Mouse (Mus musculus): ENCODE results near the gene D8Ertd738e. TPM values are rescaled to one million over a fixed set of nuclear protein-coding genes. Genes with fewer than 3 reads are reported as not detected.

Gene D8Ertd738e
- polyA plus RNA-seq (2012; rRNA removed; ENCODE audit: low replicate concordance): 129 and 160 TPM in 2 replicates

DNA sequence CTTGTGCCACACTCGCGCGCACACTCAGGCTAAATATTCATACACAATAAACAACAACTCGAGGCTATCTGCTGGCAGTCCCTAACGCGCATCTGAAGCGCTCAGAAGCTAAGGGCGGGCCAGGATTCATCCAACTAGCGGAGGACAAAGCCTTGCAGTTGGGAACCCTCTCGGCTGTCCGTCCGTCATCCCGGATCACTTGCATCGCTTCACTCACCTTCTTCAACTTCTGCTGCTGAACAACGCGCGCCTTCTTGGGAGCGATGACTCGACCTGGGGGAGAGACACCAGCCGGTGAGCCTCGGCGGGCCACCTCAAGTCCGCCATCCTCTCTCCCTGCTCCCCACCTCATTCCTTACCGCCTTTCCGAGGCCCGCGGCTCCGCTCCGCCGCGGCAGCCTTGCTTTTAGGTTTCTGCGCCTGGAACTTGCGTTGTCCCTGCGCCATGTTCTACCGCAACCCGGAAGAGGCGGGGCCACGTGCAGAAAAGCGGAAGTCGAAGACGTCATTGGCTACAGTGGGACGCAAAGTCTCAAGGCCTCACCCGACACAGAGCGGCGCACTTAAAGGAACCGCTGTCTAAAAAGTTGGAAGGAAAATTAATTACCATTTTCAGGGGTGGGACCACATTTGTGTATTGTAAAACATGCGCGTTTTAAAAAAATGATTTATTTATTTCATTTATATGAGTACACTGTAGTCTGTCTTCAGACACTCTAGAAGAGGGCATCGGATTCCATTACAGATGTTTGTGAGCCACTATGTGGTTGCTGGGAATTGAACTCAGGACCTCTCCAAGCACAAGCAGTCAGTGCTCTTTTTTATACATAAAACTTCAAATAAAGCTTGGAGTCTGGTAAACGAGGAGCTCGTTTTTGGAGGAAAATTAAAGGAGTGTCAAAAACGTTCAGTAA is at the start of gene D8Ertd738e:
TSS of gene D8Ertd738e (minus strand) at position 463 of the 914 bp plus-strand sequence.

DNA sequence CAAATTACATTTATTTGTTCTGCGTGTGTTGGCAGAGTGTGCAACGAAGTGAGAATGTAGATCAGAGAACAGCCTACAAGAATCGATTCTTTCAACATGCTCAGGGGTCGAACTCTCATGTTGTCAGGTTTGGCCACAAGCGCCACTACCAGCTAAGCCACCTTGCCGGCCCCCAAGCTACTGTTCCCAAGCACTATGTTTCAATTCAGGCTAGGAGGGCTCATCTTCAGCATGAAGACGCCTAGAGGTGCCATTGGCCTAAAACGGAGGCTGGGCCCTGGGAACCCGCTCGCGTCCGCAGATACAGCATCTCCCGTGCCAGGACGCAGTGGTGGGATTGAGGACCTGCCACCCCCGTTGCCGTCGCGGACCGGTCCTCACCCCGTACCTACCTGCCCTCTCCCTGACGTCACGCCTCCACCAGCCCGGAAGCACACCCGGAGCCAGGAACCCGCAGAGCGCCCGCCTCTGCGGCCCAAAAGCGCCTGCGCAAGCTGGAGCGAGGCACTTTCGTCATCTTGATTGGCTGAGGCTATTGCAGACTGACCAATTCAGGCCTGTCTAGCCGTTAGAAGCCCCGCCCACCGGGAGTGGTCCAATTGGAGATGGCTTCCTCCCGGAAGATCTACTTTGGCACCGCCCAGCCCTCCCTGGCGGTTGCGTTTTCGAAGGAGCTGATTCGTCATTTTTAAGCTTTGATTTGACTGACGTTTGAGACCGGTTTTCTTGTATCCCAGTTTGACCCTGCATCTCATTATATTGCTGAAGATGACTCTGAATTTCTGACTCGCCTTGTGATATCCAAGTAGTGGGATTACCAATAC is 20.6 kb upstream of the D8Ertd738e start, which contains the start of gene Ccdc130:
TSS of gene Ccdc130 (minus strand) at position 431 of the 824 bp plus-strand sequence.

DNA sequence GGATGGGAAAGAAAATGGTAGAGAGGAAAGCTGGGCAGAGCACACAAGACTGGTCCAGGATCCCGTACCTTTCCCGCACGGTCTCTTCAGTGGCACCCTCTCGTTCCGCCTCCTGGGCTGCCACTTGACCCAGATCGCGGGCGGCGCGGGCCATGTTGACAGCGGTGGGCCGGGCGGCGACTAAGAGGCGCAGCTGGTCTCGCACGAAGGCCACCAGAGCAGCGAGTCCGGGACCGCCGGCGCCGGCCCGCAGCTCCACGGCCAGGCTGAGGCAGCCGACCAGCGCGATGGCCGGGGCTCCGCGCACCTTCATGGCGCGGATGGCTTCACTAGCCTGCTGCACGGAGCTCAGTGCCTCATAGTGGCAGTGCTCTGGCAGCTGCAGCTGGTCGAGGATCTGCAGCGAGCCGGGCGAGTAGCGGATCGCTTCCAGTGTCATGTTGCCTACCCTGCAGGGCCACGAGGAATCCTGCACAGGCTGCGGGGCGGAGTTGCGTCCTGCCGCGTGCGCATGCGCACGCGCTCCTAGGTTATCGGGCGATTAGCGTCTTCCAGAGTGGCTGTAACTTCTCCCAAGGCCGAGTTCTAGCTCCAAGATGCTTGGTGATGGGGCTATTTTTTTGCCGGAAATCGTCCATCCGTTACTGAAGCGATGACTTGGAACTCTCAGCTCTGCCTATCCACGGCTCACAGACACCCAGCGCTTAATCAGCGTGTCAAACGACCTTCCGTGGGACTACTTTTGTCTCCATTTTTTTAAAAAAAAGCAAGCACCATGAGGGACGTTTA is 7.5 kb upstream of the D8Ertd738e start, which contains the start of gene Mri1:
TSS of gene Mri1 (minus strand) at position 505 of the 789 bp plus-strand sequence.

DNA sequence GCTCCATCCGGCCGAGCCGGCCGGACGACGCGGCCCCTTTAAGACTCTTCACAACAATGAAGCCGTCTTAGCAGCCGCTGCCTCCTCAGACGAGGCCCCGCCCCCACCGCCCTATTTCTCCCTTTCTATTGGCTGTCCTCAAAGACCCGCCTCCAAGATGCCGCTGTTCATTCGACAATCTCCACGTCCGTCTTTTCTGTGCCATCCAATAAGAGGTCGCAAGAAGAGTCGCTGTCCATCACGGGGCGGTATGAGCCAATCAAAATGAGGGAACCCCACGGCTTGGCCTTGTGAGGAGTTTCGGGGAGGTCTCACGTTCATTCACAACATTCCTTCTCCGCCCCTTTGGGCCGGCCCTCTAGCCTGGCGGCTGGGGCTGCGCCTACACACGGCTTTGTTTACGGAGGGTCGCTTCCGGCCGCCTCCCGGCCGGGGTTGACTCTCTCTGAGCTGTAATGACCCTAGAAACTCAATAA is 12.5 kb downstream of the D8Ertd738e start, which contains the start of gene Zswim4:
TSS of gene Zswim4 (minus strand) at position 58 of the 476 bp plus-strand sequence.

Other genes with a start within 250 kb of the D8Ertd738e start
- gene 1700067K01Rik, start 248.2 kb downstream of the D8Ertd738e start, polyA plus RNA-seq (2012; rRNA removed; ENCODE audit: low replicate concordance): 0.39 TPM in 1 of 2 replicates, not detected in the other
- gene 2210011C24Rik, start 237.5 kb downstream of the D8Ertd738e start, polyA plus RNA-seq (2012; rRNA removed; ENCODE audit: low replicate concordance): 0.24 and 0.27 TPM in 2 replicates
- gene Palm3, start 228.2 kb downstream of the D8Ertd738e start, polyA plus RNA-seq (2012; rRNA removed; ENCODE audit: low replicate concordance): 0.24 and 2.2 TPM in 2 replicates
- gene Il27ra, start 207.1 kb downstream of the D8Ertd738e start, polyA plus RNA-seq (2012; rRNA removed; ENCODE audit: low replicate concordance): 6.8 and 7.1 TPM in 2 replicates
- gene Rln3, start 204.7 kb downstream of the D8Ertd738e start, polyA plus RNA-seq (2012; rRNA removed; ENCODE audit: low replicate concordance): 0.23 and 0.31 TPM in 2 replicates
- 0.59 and 2.2 TPM in 2 replicates for gene Gm10643, start 184.6 kb downstream of the D8Ertd738e start, polyA plus RNA-seq (2012; rRNA removed; ENCODE audit: low replicate concordance)
- 13.7 and 31.8 TPM in 2 replicates for gene Rfx1, start 182.9 kb downstream of the D8Ertd738e start, polyA plus RNA-seq (2012; rRNA removed; ENCODE audit: low replicate concordance)
- gene Dcaf15, start 145.0 kb downstream of the D8Ertd738e start, polyA plus RNA-seq (2012; rRNA removed; ENCODE audit: low replicate concordance): 30.1 and 50.5 TPM in 2 replicates
- gene Podnl1, start 123.7 kb downstream of the D8Ertd738e start, polyA plus RNA-seq (2012; rRNA removed; ENCODE audit: low replicate concordance): 2.0 and 2.4 TPM in 2 replicates
- gene Cc2d1a, start 101.8 kb downstream of the D8Ertd738e start, polyA plus RNA-seq (2012; rRNA removed; ENCODE audit: low replicate concordance): 22.7 and 43.0 TPM in 2 replicates
- gene 4930432K21Rik, start 101.7 kb downstream of the D8Ertd738e start, polyA plus RNA-seq (2012; rRNA removed; ENCODE audit: low replicate concordance): 0.67 and 1.2 TPM in 2 replicates
- 0.73 and 4.0 TPM in 2 replicates for gene Nanos3, start 64.5 kb downstream of the D8Ertd738e start, polyA plus RNA-seq (2012; rRNA removed; ENCODE audit: low replicate concordance)
- 11.0 and 16.1 TPM in 2 replicates for gene Zswim4, start 12.7 kb downstream of the D8Ertd738e start, polyA plus RNA-seq (2012; rRNA removed; ENCODE audit: low replicate concordance)
- 33.1 and 104 TPM in 2 replicates for gene Mri1, start 7.6 kb upstream of the D8Ertd738e start, polyA plus RNA-seq (2012; rRNA removed; ENCODE audit: low replicate concordance)
- gene Ccdc130, start 20.7 kb upstream of the D8Ertd738e start, polyA plus RNA-seq (2012; rRNA removed; ENCODE audit: low replicate concordance): 35.7 and 49.0 TPM in 2 replicates
- gene Cacna1a, start 138.7 kb upstream of the D8Ertd738e start, polyA plus RNA-seq (2012; rRNA removed; ENCODE audit: low replicate concordance): 14.5 and 37.4 TPM in 2 replicates